Mouse (Mus musculus) neutrophil, adult 59 days (primary cell): ENCODE data around the gene Lcmt1. TPM values are rescaled to one million over a fixed set of nuclear protein-coding genes. Genes with fewer than 3 reads are reported as not detected.

Experiments
- total RNA-seq, 2 experiments: library from RNA; stranded (reverse); gene quantifications; 1 replicate in 1 of 2; 2 replicates in 1 of 2; pipeline ENCODE4 v1.2.4; 2023

Gene Lcmt1
- total RNA-seq, result 10 to 100 TPM; 18.0 to 18.7 TPM

GRCm38 (mm10) chr7:123369759-123370481 lies at the start of gene Lcmt1, which contains the start of gene Arhgap17:
Gene Lcmt1 (plus strand): TSS chr7:123369784.
Gene Arhgap17 (minus strand): TSS chr7:123369915.

GRCm38 (mm10) chr7:123462070-123462501 lies 92.5 kb downstream of the Lcmt1 start, which contains the start of gene Aqp8:
Gene Aqp8 (plus strand): TSS chr7:123462291.

Other genes with a start within 250 kb of the Lcmt1 start
- gene Tnrc6a, start 245.9 kb upstream of the Lcmt1 start, total RNA-seq, result 10 to 100 TPM; 54.7 to 57.2 TPM
- gene Slc5a11, start 155.0 kb upstream of the Lcmt1 start, total RNA-seq, result 1 to 10 TPM; 2.0 to 3.4 TPM
- 100 to 1,000 TPM in 1 of 2 experiments, 10 to 100 TPM in 1; 75.7 to 110 TPM for gene Arhgap17, start 131 bp downstream of the Lcmt1 start, total RNA-seq
- gene Aqp8, start 92.5 kb downstream of the Lcmt1 start, total RNA-seq, result not detected
- not detected for gene Zkscan2, start 130.7 kb downstream of the Lcmt1 start, total RNA-seq